Mouse (Mus musculus) lung, postnatal 0 days (tissue): Measurements from ENCODE around the gene Hspe1.

ENCODE experiments used
- CTCF ChIP-seq: IDR thresholded peaks from 2 replicates; pipeline ENCODE4 v1.5.1; 2016; ENCODE audit warnings: antibody characterized with exemption, mild to moderate bottlenecking
- EP300 ChIP-seq: IDR thresholded peaks from 2 replicates; pipeline ENCODE4 v1.6.1; 2016; ENCODE audit warnings: antibody characterized with exemption, mild to moderate bottlenecking, control low read depth

GRCm38 (mm10) chr1:55133173-55133572 lies 45.2 kb downstream of the Hspe1 start:
- TF ChIP-seq CTCF (no peak), EP300 (no peak)
